Mouse (Mus musculus) intestine, embryonic 16.5 days (tissue): ENCODE data around the gene Nfkbia. TPM values are rescaled to one million over a fixed set of nuclear protein-coding genes. Genes with fewer than 3 reads are reported as not detected.
A peak's percentile ranks its signal among the peaks of the same experiment; 100 is the strongest.

Source experiments
- ATAC-seq: fragments of 200-750 bp; cut with Nextera tagmentation; 2 replicates; pipeline ENCODE4 v1.8.0; 2017; ENCODE audit warnings: moderate TSS enrichment, moderate library complexity
- H3K27ac ChIP-seq: fragments of 300-500 bp; sonication (generic); 2 replicates; pipeline ENCODE4 v1.5.1; 2014; ENCODE audit warnings: mild to moderate bottlenecking, low read length
- H3K27me3 ChIP-seq: fragments of 300-500 bp; sonication (generic); replicated peaks from 2 replicates; pipeline ENCODE4 v1.6.1; 2014; ENCODE audit warnings: low read length, control low read depth, mixed read lengths; ENCODE audit not compliant: control insufficient read depth, insufficient read depth
- H3K36me3 ChIP-seq: fragments of 300-500 bp; sonication (generic); 2 replicates; pipeline ENCODE4 v1.6.1; 2014; ENCODE audit warnings: low read length, control low read depth; ENCODE audit not compliant: control insufficient read depth, insufficient read depth
- H3K4me1 ChIP-seq: fragments of 300-500 bp; sonication (generic); 2 replicates; pipeline ENCODE4 v1.6.1; 2014; ENCODE audit warnings: low read length, control low read depth, mixed read lengths; ENCODE audit not compliant: control insufficient read depth, insufficient read depth
- H3K4me2 ChIP-seq: fragments of 300-500 bp; sonication (generic); 2 replicates; pipeline ENCODE4 v1.6.1; 2014; ENCODE audit warnings: low read depth, low read length, control low read depth
- H3K4me3 ChIP-seq: fragments of 300-500 bp; sonication (generic); 2 replicates; pipeline ENCODE4 v1.5.1; 2014; ENCODE audit warnings: mild to moderate bottlenecking, low read length
- H3K9ac ChIP-seq: fragments of 300-500 bp; sonication (generic); 2 replicates; pipeline ENCODE4 v1.6.1; 2014; ENCODE audit warnings: low read depth, low read length
- H3K9me3 ChIP-seq: fragments of 300-500 bp; sonication (generic); 2 replicates; pipeline ENCODE4 v1.6.1; 2016; ENCODE audit warnings: low read length, control low read depth; ENCODE audit not compliant: control insufficient read depth
- WGBS: fragments of 180-500 bp; shearing (Covaris S2); extraction: QIAGEN DNeasy Blood & Tissue Kit; methylation state at CpG from one replicate; pipeline ENCODE4 v1.1.7; 2014; 5-methylcytosine and 5-hydroxymethylcytosine counted together
- polyA plus RNA-seq: library from polyadenylated mRNA; unstranded; fragments of >200 nt; fragmentation: Nextera tagmentation; extraction: Ambion mirVana; gene quantifications from 2 replicates; pipeline ENCODE4 v1.2.1, GENCODE M21; 2015

The Nfkbia gene
- polyA plus RNA-seq, 1 experiment from 2014 or later, result 83.8 TPM

GRCm38 (mm10) chr12:55507332-55507935, 15.0 kb upstream of the Nfkbia start:
- Histone ChIP-seq H3K4me2 (no peak overlapping the region), H3K9me3 (no peaks in the 10 kb centered on the region), H3K36me3 (no peaks in the 10 kb centered on the region), H3K27me3 (no peaks in the 10 kb centered on the region), H3K4me3 (no peak overlapping the region), H3K27ac (no peak overlapping the region), H3K4me1 (no peaks in the 10 kb centered on the region), H3K9ac (no peak overlapping the region)
- no peak for ATAC-seq
- WGBS, result 84% methylated on average over 17 of the region's 17 CpGs

- no peak for ATAC-seq
- no peaks in the 10 kb centered on the region for H3K27me3 ChIP-seq
- H3K9me3 ChIP-seq, result no peaks in the 10 kb centered on the region
- no peaks in the 10 kb centered on the region for H3K36me3 ChIP-seq
- H3K4me2 ChIP-seq, result no peak overlapping the region
- no peak overlapping the region for H3K4me3 ChIP-seq
- under 1% methylated on average over 6 of the region's 6 CpGs for WGBS
- H3K9ac ChIP-seq, result no peak overlapping the region
- no peak overlapping the region for H3K27ac ChIP-seq
- H3K4me1 ChIP-seq, result no peaks in the 10 kb centered on the region
Measured at GRCm38 (mm10) chr12:55506029-55506330, 13.5 kb upstream of the Nfkbia start.

GRCm38 (mm10) chr12:55505314-55506028, 13.0 kb upstream of the Nfkbia start:
- Histone ChIP-seq H3K4me2 (no peak overlapping the region), H3K9ac (no peak overlapping the region), H3K36me3 (no peaks in the 10 kb centered on the region), H3K9me3 (no peaks in the 10 kb centered on the region), H3K4me1 (no peaks in the 10 kb centered on the region), H3K4me3 (no peak overlapping the region), H3K27me3 (no peaks in the 10 kb centered on the region), H3K27ac (no peak overlapping the region)
- WGBS, result 60% methylated on average over 7 of the region's 7 CpGs
- no peak for ATAC-seq

- ATAC-seq, result peak; percentile 73
- no peak overlapping the region for H3K4me2 ChIP-seq
- WGBS, result under 1% methylated on average over 10 of the region's 10 CpGs
Measured at GRCm38 (mm10) chr12:55499031-55499430, 6.6 kb upstream of the Nfkbia start.

GRCm38 (mm10) chr12:55497737-55498136, 5.3 kb upstream of the Nfkbia start:
- 59% methylated on average over 8 of the region's 8 CpGs for WGBS
- no peaks in the 10 kb centered on the region for H3K9me3 ChIP-seq

More at GRCm38 (mm10) chr12:55499031-55499430, 6.6 kb upstream of the Nfkbia start:
- Histone ChIP-seq H3K36me3 (no peaks in the 10 kb centered on the region), H3K9ac (no peak overlapping the region), H3K4me3 (no peak overlapping the region), H3K9me3 (no peaks in the 10 kb centered on the region), H3K27ac (no peak overlapping the region), H3K27me3 (no peaks in the 10 kb centered on the region), H3K4me1 (no peaks in the 10 kb centered on the region)

GRCm38 (mm10) chr12:55495902-55496605, 3.6 kb upstream of the Nfkbia start:
- no peak overlapping the region for H3K4me3 ChIP-seq
- H3K27ac ChIP-seq, result no peak overlapping the region
- no peak overlapping the region for H3K4me2 ChIP-seq
- 68% methylated on average over 5 of the region's 5 CpGs for WGBS
- no peaks in the 10 kb centered on the region for H3K9me3 ChIP-seq
- ATAC-seq, result no peak
- H3K9ac ChIP-seq, result no peak overlapping the region
- no peaks in the 10 kb centered on the region for H3K27me3 ChIP-seq
- no peaks in the 10 kb centered on the region for H3K36me3 ChIP-seq
- peaks cover 11% of the 10 kb centered on the region for H3K4me1 ChIP-seq

More at GRCm38 (mm10) chr12:55497737-55498136, 5.3 kb upstream of the Nfkbia start:
- H3K9ac ChIP-seq, result no peak overlapping the region
- no peak overlapping the region for H3K4me3 ChIP-seq
- H3K27me3 ChIP-seq, result no peaks in the 10 kb centered on the region
- ATAC-seq, result no peak
- H3K36me3 ChIP-seq, result no peaks in the 10 kb centered on the region
- no peak overlapping the region for H3K4me2 ChIP-seq
- no peak overlapping the region for H3K27ac ChIP-seq
- H3K4me1 ChIP-seq, result peaks cover 8% of the 10 kb centered on the region

GRCm38 (mm10) chr12:55495114-55495901, 2.9 kb upstream of the Nfkbia start:
- Histone ChIP-seq H3K27me3 (no peaks in the 10 kb centered on the region), H3K36me3 (peaks cover 4% of the 10 kb centered on the region), H3K27ac (no peak overlapping the region), H3K4me2 (no peak overlapping the region), H3K4me3 (no peak overlapping the region), H3K4me1 (peaks cover 17% of the 10 kb centered on the region), H3K9me3 (no peaks in the 10 kb centered on the region), H3K9ac (no peak overlapping the region)
- ATAC-seq, result no peak
- 31% methylated on average over 9 of the region's 9 CpGs for WGBS

GRCm38 (mm10) chr12:55493381-55493780, 934 bp upstream of the Nfkbia start:
- Histone ChIP-seq H3K4me3 (peak overlapping the region; percentile 87), H3K4me1 (peaks cover 25% of the 10 kb centered on the region), H3K9me3 (no peaks in the 10 kb centered on the region), H3K9ac (peak overlapping the region; percentile 99), H3K36me3 (peaks cover 12% of the 10 kb centered on the region), H3K27me3 (no peaks in the 10 kb centered on the region), H3K27ac (peak overlapping the region; percentile 100; the same call in 1 of the 2 replicates), H3K4me2 (peak overlapping the region; percentile 75)
- 44% methylated on average over 8 of the region's 8 CpGs for WGBS
- no peak for ATAC-seq

- peak overlapping the region; percentile 99 for H3K9ac ChIP-seq
- no peak for ATAC-seq
- no peaks in the 10 kb centered on the region for H3K9me3 ChIP-seq
- H3K4me3 ChIP-seq, result peak overlapping the region; percentile 87
- peak overlapping the region; percentile 100 for H3K27ac ChIP-seq
- peaks cover 12% of the 10 kb centered on the region for H3K36me3 ChIP-seq
- 1% methylated on average over 12 of the region's 12 CpGs for WGBS
- H3K27me3 ChIP-seq, result no peaks in the 10 kb centered on the region
- H3K4me2 ChIP-seq, result peak overlapping the region; percentile 75
- peaks cover 25% of the 10 kb centered on the region for H3K4me1 ChIP-seq
Measured at GRCm38 (mm10) chr12:55492941-55493340, 494 bp upstream of the Nfkbia start.
